Mouse (Mus musculus) inflammation-experienced regulatory T-cells, adult 6 months (primary cell): ENCODE results near the gene Cd55. TPM values are rescaled to one million over a fixed set of nuclear protein-coding genes. Genes with fewer than 3 reads are reported as not detected.
"Not testable (repeated sequence)": the region's sequence is repeated elsewhere in the genome, so short reads cannot be mapped to it uniquely, and the experiment has no call there.

Experiments used
- ATAC-seq: one replicate; pipeline ENCODE4 v1.8.0; 2017
- polyA plus RNA-seq, 3 experiments: library from polyadenylated mRNA; unstranded; fragments of 100-300 nt; shearing (Covaris generic); gene quantifications; one replicate each; pipeline ENCODE4 v1.2.1; 2017

Cd55 gene
- 10 to 100 TPM; 22.5 to 38.6 (median 31.5) TPM for polyA plus RNA-seq

DNA sequence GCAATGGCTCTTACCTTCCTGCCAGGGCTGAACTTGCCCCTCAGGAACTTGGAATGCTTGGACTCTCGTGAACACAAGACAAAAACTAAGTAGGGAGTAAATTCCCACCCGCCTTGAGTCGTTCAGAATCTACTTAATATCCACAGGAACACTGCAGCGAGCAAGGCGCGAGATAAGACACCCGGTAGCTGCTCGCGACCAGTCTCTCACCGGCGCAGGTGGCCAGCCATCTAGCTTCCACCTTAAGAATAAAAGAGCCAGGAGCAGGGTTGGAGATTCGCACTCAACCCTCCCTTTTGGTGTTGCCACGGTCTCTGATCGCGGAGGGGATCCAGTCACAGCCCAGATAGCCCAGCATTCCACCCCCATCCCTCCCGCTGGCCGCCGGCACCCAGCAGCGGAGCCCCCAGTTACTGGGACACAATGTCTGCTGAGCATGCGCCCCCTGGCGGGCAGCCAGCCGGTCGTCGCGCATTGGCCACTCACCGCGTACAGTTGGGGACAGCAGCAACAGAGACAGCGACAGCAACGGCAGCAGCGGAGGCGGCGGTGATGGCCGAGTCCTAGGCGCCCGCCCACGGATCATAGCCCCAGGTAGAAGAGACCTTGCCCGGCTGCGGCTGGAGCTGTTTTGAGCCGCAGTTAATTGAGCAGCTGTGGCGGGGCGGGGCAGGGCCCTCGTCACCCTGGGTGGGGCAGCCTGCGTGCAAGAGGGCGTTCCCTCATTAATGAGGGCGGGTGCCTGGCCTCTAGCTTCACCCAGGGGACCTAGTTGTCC, at the start of gene Cd55:
Cd55 (minus strand) TSS at position 661 of the 778 bp plus-strand sequence.
- ATAC-seq = peak; percentile 92

DNA sequence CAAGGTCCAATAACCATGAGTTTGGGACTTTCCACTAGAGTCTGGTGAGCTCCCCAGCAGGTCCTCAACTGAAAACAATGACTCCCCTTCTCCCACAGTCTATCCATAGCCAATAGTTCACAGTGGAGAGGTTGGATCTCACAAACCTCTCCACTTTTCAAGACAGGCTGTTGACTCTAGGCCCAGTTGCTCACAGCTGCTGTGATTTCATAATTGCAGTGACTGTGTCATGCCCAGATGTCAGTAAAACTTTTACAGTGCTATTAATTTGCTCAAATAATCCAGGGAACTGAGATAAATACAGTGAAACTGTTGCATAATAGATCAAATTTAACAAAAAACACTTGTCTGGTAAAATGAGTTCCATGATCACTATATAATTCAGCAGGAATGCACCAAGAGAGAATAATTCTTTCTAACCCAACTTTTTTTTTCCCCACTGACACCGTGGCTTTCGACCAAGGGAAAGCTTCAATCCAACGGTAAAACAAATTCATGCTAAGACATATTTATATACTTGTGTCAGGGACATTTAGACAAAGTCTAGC, 49.4 kb upstream of the Cd55 start:
- ATAC-seq = no peak

DNA sequence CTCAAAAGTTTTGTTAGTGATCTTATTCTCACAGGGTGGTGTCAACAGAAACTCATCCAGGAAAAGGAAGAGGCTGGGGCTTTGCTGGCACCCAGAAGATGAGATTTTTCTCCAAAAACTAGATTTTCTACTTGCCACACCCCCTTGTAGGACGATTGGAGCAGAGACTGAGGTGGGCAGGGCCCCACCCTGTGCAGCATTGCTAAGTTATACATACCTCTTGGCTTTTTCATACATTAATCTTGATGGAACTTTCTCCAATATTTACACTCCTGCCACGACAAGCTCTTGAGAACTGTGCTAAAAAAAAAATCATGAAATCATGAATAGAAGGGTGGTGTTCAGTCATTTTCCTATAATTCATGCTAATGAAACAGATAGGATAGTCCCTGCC, 46.4 kb upstream of the Cd55 start:
- ATAC-seq = no peak

DNA sequence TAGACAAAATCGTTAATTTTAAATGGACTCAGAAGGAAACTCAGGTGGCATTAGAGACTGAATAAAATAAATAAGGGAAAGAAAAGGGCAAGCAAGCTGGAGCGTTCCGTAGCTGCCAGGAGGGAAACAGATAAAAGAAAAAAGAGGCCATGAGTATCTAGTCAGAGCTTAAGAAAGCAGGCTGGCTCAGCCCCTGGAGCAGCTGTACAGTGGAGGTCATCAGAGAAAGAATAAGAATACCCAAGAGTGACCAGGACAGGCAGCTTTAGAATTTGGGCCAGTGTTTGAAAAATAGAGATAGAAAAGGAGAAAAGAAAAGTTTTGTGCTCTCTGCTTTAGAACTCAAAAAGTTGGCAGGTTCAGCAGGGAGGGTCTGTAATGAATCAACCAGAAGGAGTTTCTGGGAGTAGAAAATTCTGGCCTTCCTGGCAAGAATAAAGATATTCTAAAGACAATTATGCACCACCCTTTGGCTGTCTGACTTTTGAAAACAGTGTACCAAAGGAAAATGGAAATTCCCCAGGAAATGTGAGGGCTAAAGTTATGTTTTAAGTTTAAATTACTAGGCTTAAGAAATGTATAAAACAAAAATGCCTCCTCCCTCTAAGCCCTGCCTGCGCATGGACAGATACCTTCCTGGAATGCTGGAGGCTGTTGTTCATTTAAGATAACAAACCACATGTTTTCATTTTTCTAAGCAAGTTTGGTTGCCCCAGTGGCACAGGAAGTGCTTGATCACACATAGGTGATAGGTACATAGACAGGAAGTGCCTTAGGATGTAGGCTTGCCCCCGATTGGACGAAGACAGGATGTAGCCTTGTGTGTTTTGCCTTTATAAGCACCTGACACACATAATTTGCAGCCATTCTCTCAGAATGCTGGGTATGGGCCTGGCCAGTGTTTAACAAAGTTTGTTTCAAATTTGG, 45.7 kb upstream of the Cd55 start:
- ATAC-seq = peak; percentile 93

DNA sequence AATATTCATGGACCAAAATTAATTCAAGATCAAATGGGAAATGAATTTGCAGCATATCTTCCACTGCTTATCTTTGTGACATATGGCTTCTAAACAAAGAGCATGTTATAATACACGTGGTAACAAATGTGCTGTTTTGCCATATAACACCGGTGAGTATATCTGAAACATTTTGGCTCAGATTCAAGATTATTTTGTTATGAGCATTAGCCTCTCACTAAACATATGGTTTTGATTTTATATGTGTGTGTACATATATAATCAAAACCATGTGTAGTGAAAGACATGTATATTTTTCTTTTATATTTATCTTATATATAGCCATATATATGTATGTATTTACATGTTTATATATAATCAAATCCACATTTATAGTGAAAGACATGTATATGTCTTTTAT, 44.9 kb upstream of the Cd55 start:
- ATAC-seq = no peak

DNA sequence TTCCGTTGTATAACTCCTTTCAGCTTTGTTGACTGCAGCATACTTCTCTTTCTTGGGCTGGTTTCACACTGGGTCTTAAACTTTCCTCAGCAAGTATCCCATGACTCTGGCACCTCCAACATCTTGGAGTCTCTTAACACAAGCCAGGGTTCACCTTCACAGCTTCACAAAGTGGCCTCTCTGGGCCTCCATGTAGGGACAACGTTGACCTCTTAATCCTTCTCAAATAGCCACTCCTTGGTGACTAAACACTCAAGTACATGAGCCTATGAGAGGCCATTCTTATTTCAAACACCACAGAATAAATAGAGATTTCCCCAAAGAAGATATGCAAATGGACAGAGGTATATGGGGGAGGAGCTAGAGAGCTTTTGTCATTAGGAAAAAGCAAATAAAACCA, 37.4 kb upstream of the Cd55 start:
- no peak for ATAC-seq

DNA sequence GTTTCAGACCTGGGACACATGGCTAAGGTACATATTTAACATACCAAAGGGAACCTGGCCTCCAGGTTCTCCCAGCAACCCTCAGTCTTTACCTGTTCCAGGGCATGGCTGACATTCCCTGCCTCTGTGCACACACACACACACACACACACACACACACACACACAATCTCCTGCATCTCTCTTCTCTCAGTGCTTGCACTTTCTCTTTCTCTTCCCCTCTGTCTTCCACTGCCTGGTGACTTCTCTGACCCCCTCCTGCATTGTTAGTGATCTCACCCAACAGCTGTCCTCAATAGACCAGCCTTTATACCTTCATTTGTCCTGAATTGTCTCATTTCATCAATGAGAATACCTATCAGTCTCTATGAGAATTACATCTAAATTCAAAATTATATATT, 35.8 kb upstream of the Cd55 start:
- ATAC-seq = no peak

DNA sequence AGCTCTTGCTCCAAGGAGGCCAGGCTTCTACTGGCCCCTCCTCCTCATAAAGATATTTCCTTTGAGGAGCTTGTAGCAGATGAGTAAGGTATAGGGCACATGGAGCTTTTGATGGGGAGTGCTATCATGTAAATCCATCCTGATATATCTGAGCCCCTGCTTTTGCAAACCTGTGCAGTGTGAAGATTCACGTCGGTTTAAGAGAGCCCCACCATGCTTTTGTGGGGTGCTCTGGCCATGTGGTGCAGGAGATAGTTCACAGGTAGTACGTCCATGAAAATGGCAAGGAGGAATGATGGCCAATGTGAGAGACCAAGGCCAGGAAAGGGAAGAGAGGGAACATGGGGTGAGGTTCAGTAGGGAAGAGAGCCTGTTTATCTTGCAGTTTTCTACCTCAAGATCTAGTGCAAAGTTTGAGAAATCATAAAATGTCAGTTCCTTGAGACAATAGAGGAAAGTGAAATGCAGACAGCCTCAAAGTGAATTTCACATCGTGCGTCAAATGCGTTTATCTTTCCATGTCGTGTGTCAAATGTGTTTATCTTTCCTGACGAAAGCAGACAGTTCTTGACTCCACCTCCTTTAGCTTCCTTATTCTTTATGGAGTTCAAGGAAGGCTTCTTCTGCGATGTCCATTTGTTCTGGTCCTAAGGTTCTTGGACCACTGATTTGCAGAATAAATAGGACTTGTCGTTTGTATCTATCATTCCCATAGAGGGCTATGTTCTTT, 24.4 kb upstream of the Cd55 start:
- ATAC-seq = no peak

DNA sequence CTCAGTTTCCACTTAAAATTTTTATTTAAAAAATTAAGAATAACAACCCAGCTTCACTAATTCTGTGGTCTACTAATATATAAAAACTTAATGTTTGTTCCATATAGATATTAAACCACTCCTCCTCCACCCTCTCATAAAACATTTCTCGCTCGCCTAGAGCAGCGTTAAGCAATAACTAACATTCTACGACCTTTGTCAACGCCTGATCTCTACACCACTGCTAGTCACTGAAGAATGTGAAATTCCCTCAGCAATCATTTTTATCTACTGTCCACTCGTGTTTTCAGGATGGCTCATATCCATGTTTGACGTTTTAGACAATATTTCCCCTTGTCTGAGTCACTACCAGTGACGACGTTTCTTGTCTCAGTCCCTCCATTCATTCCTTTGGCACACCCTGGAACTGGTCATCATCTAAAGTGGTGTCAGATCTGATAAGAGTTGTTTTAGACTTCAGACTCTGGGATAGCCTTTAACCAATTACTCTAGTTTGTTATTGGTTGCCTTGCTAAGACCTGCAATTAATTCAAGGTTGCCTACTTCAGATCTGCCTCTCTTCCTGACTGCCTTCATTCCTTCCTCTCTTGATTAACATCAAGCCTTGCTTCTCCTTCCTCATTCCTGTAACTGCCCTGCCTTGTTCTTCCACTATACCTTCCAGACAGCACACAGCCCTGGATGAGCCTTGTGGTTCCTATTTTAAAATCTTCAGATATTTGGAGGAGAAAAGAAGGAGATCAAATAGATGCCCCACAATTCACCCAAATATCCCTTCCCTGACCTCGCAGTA, 23.5 kb upstream of the Cd55 start:
- ATAC-seq = no peak

DNA sequence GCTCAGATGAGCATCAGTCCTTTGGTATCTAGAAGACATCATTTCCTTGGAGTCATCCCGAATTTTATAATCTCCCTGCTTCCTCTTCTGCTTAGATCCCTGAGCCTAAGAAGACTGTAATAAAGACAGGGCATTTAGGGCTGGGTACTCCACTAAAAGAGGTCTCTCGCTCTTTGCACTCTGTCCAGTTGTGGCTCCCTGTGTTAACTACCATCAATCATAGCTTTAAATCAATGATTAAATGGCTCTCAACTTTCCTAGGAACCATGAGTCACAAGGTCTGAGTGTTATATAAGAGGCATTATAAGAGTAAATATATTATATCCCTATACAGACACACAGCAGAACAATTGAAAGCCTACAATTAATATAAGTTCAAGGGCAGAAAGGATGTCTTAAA, 22.8 kb upstream of the Cd55 start:
- no peak for ATAC-seq

DNA sequence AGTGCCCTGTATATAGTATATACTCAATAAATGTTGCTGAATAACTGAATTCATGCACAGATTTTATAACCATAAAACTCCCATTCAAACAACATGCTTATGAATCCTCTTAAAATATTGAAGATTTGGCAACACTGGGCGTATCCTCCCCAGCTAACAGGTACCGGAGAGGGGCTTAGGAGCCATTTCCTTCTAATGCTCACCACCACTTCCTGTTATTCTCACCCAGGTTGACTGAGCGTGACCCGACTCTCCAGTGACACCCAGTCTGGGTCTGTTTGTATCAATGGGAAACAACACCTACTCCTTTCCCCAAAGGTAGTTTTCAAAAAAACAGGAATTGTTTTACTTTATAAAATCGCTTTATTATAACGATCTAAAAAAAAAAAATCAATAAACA, 12.4 kb upstream of the Cd55 start:
- ATAC-seq = peak; percentile 99

DNA sequence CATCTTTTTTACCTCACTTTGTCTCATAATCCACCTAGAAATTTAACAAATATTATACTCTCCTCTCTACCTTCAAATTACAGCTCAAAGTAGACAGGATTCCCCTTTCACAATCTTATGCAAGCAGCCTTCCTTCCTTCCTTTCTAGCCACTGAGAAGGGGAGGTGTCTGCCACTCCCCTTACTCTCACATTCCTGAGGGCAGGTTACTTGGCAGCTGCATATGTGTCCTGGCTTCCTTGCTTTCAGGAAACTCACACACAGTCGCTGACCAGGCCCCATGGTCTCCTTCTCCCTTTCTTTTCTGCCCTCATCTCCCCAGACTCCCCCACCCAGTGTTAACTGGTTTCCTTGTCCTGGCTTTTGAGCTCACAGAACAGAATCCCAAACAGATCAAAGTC, 11.7 kb upstream of the Cd55 start:
- peak; percentile 23 for ATAC-seq

DNA sequence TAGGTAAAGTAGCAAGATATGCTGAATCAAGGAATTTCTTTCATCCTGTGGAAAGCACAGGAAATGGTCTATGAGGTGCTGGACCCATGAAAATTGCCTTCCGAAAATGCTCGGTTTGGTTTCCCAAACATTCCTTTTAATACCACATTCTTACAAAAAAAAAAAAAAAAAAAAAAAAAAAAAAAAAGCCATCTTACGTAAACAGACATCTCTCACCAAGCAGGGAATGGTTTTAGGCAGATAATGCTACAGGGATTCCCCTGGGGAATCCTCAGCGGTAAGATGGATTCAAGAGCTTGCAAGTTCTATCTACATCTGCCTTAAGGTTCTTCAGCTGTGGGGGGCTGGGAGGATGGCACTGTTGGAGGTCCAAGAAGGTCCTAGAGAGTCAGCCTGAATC, 7.5 kb upstream of the Cd55 start:
- no peak for ATAC-seq

DNA sequence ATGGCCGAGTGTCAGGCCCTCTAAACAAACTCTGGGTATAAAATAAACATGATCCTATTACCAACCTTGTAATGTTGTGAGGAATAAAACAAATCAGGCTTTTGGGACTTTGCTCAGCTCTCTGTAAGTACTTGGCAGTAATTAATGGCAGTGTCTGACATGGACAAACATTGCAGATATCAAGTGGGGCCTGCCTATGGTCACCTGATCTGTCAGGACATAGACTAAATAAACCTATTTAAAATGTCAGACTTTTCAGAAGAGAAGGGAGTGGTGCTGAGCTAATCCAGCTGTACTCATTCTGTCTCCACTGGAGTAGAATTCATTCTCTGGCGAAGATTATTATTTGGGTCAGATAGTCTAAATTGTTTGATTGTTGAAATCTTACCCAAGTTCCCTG, 4.9 kb upstream of the Cd55 start:
- no peak for ATAC-seq

DNA sequence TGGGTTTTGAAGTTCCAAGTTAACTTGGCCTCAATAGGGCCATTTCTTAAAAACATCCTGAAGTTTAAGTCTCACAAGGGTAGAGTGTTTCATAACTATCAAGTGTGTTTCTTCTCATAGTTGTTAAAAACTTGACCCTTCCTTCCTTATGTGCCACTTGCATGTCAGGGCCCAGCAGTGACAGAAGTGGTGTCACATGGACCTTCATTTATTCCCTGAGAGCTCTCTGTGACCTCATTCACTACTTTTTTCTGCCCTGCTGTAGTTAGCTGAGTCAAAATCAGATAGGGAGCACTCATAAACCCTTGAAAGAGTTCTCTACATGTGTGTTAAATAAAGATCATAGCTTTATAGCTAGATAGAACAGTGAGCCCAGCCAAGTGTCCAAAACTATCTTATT, 1.6 kb upstream of the Cd55 start:
- no peak for ATAC-seq

DNA sequence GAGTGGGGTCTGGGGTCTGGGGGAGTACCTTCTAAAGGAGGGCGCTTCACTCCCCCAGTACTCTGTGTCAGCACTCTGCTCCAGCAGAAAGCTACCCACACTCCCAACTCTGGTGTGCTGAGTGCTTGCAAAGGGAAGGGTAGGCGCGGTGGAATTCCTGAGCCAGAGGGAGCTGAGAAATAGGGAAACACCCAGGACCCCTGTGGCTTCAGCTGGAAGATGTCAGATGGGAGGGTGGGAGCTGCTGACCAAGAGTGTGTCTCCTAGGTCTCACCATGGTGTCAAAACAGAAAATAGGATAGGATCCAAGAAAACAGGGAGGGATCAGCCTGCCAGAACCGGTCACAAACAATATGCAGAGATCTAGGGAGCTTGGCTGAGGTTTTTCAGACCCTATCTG, 323 bp upstream of the Cd55 start:
- ATAC-seq = no peak

DNA sequence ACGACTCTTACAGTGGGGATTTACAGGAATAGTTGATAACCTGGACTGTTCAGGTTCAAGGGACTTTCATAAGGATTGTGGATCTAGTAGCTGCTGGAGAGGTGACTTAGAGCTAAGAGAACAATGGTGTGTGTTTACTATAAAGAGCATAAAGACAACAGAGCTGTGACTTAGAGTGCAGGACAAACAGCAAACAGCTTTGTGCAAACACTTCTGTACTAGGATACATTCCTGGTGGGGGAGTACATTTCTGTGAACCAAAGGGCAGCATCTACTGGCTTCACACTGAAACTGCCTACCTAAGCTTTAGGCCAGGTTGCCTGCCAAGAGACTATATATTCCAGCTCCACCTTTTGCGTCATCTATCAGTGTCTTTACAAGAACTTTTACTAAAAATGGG, 7.4 kb downstream of the Cd55 start:
- ATAC-seq = no peak

DNA sequence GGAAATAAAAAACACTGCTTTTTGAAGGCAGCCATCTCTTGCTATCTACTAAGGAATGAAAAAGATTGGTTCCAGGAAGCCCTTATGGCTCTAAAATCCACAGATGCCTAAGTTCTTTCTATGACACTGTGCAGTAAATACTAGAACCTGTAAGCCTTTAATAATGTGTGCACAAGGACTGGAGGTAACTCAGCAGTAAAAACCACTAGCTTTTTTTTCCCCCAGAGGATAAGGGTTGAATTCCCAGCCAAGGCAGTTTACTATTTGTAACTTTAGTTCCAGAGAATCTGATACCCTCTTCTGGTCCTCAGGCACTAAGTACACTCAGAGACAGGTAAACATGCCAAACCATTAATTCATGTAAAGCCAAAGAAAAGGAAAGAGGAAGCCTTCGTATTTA, 19.6 kb downstream of the Cd55 start:
- not testable (repeated sequence) for ATAC-seq

DNA sequence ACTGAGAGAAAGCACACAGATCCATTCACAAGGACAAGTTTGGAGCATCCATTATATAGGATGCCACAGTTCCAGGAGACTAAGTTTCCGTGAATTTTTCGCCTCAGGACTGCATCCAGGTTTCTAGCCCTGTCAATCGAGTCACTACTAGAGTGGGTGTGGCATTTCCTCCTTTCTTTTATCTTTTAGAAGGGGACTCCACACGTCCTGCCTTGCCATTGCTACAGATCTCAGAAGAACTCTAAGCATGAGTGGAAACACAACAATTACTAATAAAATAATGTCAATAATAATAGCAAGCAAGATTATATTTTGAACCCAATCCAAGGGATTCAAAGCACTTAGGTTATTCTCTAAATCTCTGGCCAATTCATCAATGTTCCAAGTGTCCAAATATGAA, 31.6 kb downstream of the Cd55 start:
- no peak for ATAC-seq

DNA sequence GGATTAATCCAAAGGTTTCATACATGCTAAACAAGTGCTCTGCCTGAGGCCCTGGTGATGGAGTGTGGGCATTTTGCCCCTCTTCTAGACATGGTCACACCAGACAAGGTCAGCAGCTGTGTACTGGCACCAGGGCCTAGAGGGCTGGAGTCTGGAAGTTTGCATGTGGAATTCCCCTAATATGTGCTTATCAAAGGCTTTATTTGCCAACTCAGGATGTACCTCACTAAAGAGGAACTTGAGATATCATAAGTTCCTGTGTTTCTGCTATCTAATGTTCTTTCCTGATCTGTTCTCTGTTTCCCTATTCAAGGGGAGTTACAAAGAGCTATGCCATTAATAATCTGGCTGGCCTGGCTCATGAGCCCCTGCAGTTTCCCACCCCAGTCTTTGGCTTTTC, 33.9 kb downstream of the Cd55 start:
- ATAC-seq = not testable (repeated sequence)

DNA sequence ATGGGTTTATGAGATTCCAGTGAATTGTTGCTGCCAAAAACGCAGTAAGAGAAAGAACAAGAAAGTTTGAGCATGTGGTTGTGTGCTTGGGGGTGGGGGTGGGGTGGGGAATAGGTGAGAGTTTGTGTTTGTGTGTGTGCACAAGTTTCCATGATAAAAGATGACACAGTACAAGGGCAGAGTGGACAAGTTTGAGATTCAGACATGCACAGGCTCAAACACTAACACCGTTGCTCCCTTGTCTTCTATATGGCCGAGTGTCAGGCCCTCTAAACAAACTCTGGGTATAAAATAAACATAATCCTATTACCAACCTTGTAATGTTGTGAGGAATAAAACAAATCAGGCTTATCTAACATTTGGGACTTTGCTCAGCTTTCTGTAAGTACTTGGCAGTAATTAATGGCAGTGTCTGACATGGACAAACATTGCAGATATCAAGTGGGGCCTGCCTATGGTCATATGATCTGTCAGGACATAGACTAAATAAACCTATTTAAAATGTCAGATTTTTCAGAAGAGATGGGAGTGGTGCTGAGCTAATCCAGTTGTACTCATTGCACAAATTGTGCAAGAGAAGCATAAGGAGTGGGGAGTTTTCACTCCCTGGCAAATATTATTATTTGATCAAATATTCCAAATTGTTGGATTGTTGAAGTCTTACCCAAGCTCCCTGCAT, 35.2 kb downstream of the Cd55 start:
- not testable (repeated sequence) for ATAC-seq
